Mouse (Mus musculus) erythroblast, embryonic 14.5 days (primary cell): ENCODE measurements around the gene Lcorl. TPM values are rescaled to one million over a fixed set of nuclear protein-coding genes. Genes with fewer than 3 reads are reported as not detected.
A peak's percentile ranks its signal among the peaks of the same experiment; 100 is the strongest.

Source experiments
- H3K27me3 ChIP-seq: 2 replicates; pipeline ENCODE4 v1.6.1; 2012; ENCODE audit warnings: inconsistent platforms; ENCODE audit not compliant: control insufficient read depth
- H3K36me3 ChIP-seq: 2 replicates; pipeline ENCODE4 v1.6.1; 2012; ENCODE audit warnings: mild to moderate bottlenecking, inconsistent platforms; ENCODE audit not compliant: control insufficient read depth
- H3K4me1 ChIP-seq: 2 replicates; pipeline ENCODE4 v1.6.1; 2012; ENCODE audit warnings: inconsistent platforms; ENCODE audit not compliant: control insufficient read depth
- H3K4me3 ChIP-seq: replicated peaks from 2 replicates; pipeline ENCODE3; 2012; ENCODE audit warnings: moderate library complexity, mild to moderate bottlenecking, inconsistent platforms
- H3K9me3 ChIP-seq: 2 replicates; pipeline ENCODE4 v1.6.1; 2012; ENCODE audit warnings: low read length, inconsistent platforms, mixed read lengths; ENCODE audit not compliant: control insufficient read depth
- GATA1 ChIP-seq: IDR thresholded peaks from 2 replicates; pipeline ENCODE4 v1.6.1; 2012; ENCODE audit warnings: low read length, inconsistent platforms, mixed read lengths
- TAL1 ChIP-seq: IDR thresholded peaks from 3 replicates; pipeline ENCODE4 v1.6.1; 2012; ENCODE audit warnings: low read length, inconsistent platforms, mixed read lengths
- polyA plus RNA-seq: library from polyadenylated mRNA; stranded (reverse); fragments of >175 nt; gene quantifications from 2 replicates; pipeline ENCODE4 v1.2.3, GENCODE M21; 2012

Gene Lcorl
- polyA plus RNA-seq, 1 experiment: 0.18 TPM

DNA sequence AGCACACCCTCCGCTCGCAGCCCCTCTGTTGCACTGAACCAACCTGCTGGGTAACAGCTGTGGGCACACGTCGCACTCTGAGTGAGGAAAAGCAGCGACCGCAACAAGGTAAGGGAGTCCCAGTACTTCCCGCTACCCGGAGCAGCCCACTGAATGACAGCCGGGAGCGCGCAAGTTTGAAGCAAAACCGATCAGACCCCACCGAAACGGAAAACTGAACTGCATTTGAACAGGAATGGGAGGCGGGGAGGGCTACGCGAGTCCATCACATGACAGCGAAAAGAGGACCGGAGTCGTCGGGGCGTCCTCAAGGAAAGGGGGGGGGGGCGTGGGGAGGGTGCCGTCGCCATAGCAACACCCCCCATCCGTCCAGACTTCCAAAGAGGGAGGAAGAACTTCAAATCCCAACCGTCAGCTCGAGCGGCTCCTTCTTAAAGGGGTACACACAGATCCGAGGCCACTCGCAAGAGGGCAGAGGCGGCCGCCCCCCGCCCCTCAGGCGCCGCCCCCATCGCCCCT lies 1.1 kb downstream of the Lcorl start:
- no peaks in the 10 kb centered on the region for H3K9me3 ChIP-seq
- TF ChIP-seq GATA1: no peak
- no peak for TF ChIP-seq TAL1
- H3K27me3 ChIP-seq: no peaks in the 10 kb centered on the region
- peaks cover 27% of the 10 kb centered on the region for H3K4me1 ChIP-seq
- H3K36me3 ChIP-seq: no peaks in the 10 kb centered on the region
- H3K4me3 ChIP-seq: peak overlapping the region; percentile 72

DNA sequence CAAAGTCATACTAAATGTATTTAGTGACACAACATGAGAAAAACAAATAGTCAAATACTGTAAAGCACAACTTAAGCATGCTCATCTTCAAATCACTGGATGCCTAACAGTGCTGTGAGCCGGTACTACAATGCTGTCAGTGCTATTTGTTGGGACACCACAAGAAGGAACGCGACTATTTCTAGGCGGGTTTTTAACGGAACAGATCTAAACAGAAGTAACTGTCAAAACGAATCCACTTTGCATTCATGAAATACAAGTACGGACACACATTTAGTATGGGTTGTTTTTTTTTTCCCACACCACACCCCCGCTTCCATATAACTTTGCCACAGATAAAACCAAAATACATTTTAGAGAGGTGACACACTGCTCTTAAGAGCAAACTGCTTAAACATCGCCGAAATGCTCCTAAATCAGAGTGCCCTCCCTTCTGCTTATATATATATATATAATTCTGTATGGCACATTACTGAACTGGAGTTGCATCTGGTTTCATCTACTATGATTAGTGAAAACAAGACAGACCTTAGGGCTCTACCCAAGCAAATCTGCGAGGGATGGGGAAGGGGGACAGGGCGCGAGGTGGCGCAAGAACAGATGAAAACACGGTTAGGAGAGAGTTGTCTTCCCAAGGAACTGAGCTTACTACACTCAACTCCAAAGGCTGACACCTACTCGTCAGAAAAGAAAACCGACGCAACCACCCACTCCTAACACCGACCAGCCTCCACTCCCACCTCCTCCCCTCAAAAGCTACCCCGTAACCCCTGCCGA lies 1.7 kb downstream of the Lcorl start:
- Histone ChIP-seq H3K4me1 (peaks cover 27% of the 10 kb centered on the region), H3K9me3 (no peaks in the 10 kb centered on the region), H3K27me3 (no peaks in the 10 kb centered on the region), H3K4me3 (peak overlapping the region; percentile 72), H3K36me3 (no peaks in the 10 kb centered on the region)
- TF ChIP-seq TAL1 (no peak), GATA1 (no peak)

DNA sequence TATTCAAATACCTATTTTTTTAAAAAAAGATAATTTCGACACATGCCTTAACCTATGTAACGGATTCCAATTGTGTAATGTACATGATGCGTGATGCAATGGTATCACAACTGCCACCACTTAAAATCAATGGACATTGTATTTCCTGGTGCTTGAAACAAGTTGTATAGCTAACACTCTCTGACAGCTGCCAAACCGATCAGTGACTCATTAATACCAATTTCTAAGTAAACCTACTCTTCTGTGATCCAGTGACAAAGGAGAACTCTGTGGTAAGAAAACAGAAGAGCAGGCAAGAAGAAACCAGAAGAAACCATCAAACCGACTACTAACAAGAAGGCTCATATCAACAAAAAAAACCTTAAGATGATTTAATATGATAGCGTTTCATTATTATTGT lies 12.7 kb downstream of the Lcorl start:
- no peaks in the 10 kb centered on the region for H3K27me3 ChIP-seq
- H3K36me3 ChIP-seq: no peaks in the 10 kb centered on the region
- TF ChIP-seq TAL1 (no peak), GATA1 (no peak)
- no peak overlapping the region for H3K4me3 ChIP-seq
- no peaks in the 10 kb centered on the region for H3K9me3 ChIP-seq
- H3K4me1 ChIP-seq: peaks cover 16% of the 10 kb centered on the region

DNA sequence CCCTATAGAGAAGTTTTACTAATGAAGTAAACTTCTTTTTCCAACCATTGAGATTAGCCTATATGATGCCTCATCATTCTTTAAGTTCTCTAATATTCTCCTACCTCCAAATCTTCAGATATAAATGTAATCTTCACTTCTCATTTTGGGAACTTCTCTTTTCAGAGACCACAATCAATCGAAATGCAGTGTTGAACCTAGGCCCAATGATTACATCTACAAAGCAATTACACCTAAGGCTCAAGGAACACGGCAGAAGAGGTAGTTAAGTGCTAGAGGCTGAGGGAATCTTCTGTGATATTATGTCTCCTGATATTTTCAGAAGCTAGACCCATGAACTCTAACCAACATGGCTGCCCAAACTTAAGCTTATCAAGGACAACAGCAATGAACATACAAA lies 22.3 kb downstream of the Lcorl start:
- Histone ChIP-seq H3K4me1 (no peaks in the 10 kb centered on the region; the same call in 1 of the 2 replicates), H3K9me3 (no peaks in the 10 kb centered on the region), H3K36me3 (no peaks in the 10 kb centered on the region), H3K27me3 (no peaks in the 10 kb centered on the region), H3K4me3 (no peak overlapping the region)
- no peak for TF ChIP-seq TAL1

DNA sequence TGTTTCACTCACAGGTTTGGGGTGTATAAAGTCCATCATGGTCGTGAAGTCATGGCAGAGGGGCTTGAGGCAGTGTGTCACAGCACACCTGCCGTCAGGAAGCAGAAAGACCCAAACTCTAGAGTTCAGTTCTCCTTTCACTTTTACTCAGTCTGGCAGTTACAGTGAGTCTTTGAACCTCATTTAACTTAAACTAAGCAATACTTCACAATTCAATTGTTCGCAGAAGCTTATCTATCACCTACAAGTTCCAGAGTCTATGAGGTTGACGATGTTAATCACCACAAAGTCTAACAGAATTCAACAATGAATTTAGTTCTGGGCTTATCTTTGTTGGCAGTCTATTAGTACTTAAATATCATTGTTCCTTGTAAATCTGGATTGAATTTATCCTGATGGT lies 45.9 kb downstream of the Lcorl start:
- Histone ChIP-seq H3K9me3 (peaks cover 14% of the 10 kb centered on the region), H3K4me1 (no peaks in the 10 kb centered on the region), H3K4me3 (no peak overlapping the region), H3K36me3 (peaks cover 2% of the 10 kb centered on the region), H3K27me3 (no peaks in the 10 kb centered on the region)
- TF ChIP-seq TAL1: no peak
- TF ChIP-seq GATA1: no peak

DNA sequence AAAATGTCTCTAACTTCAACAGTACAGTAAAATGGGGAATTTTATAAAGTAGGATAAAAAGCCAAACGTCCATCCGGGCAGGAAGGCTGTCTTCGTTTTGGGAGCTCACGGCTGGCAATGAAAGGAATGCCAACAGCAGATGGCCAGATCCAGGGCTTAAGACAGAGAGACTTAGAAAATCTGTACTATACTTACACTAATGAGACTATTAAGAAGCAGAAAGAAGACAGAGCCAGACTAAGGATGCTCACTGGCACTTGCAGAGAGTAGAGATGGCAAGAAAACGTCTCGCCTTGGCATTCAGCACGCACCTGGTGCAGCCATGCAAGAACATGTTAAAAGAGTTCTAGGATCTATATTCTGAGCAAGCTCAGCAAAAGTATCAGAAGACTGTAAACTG lies 65.6 kb downstream of the Lcorl start:
- Histone ChIP-seq H3K4me1 (no peaks in the 10 kb centered on the region), H3K4me3 (no peak overlapping the region), H3K27me3 (no peaks in the 10 kb centered on the region), H3K9me3 (no peaks in the 10 kb centered on the region), H3K36me3 (peaks cover 2% of the 10 kb centered on the region; the same call in 1 of the 2 replicates)
- TF ChIP-seq TAL1 (no peak), GATA1 (no peak)

DNA sequence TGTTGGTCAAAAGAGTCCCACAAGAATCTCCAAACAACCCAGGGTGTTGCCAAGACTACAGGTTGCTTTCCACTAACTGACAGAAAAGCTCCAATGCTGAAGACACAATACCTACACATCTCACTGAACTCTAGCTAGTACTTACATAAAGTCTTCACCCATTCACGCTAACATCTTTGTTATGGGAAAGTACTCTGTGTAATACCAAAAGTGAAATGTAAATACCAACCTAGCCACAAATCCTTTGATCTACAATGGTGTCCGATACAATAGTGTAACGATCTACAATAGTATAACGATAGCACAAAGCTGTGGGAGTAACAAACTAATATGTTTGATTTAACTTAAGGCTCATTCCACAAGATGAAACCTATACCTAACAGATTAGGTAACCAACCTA lies 67.2 kb downstream of the Lcorl start:
- Histone ChIP-seq H3K4me1 (no peaks in the 10 kb centered on the region), H3K36me3 (peaks cover 2% of the 10 kb centered on the region; the same call in 1 of the 2 replicates), H3K4me3 (no peak overlapping the region), H3K9me3 (no peaks in the 10 kb centered on the region), H3K27me3 (no peaks in the 10 kb centered on the region)
- no peak for TF ChIP-seq TAL1
- TF ChIP-seq GATA1: no peak

DNA sequence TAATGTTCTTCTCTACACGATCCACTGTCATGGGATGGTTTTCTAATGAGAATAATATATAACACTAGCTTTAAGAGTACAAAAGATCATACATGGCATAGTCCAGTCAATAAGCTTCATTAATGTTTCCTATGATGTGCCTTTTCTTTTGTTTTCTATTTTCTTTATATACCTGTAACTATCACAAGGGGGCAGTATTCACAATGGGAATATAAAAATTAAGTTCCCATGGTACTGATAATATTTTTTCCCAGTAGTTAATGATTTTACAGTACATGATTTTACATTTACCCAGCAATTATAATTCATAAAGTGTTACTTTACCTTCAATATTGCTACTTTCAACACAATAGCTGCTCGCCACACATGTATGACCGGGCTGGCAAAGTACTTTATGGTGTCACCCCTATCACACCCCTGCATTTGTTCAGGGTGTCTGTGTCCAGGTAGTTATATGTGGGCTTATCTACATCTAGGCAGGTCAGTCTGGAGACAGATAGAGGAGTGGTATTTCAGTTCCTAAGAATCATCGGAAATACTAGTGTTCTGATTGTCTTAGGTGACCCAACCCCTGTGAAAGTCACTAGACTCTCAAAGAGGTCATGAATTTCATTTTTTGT lies 99.8 kb downstream of the Lcorl start:
- H3K36me3 ChIP-seq: no peaks in the 10 kb centered on the region; the same call in 1 of the 2 replicates
- no peaks in the 10 kb centered on the region for H3K9me3 ChIP-seq
- TF ChIP-seq TAL1 (no peak), GATA1 (no peak)

DNA sequence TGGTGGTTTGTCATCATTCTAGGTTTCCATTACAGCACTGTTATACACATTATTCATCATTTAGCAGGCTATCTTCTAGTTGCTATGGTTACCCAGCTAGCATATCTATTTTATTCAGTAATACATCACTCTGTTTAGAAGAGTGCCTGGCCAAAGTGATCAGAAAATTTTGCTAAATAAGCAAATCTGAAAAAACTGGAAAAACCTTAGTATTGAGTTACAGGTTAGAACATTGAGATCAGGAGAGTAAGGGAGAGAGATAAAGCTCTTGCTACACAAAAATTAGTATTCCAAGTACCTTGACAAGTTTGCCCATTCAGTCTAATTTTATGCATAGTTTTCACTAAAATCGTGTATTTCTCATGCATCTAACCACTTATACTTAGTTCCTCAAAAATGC lies 119.5 kb downstream of the Lcorl start:
- Histone ChIP-seq H3K27me3 (no peaks in the 10 kb centered on the region), H3K36me3 (peaks cover 11% of the 10 kb centered on the region), H3K4me1 (no peaks in the 10 kb centered on the region), H3K9me3 (no peaks in the 10 kb centered on the region), H3K4me3 (no peak overlapping the region)
- no peak for TF ChIP-seq TAL1
- TF ChIP-seq GATA1: no peak

More for the DNA sequence above, 99.8 kb downstream of the Lcorl start:
- no peak overlapping the region for H3K4me3 ChIP-seq
- no peaks in the 10 kb centered on the region for H3K27me3 ChIP-seq
- H3K4me1 ChIP-seq: no peaks in the 10 kb centered on the region
